Mouse (Mus musculus): ENCODE data around the gene Gsg1l. TPM values are rescaled to one million over a fixed set of nuclear protein-coding genes. Genes with fewer than 3 reads are reported as not detected.

Gene Gsg1l
- polyA plus RNA-seq, 1 experiment: not detected

GRCm38 (mm10) chr7:125871404-125872201 lies 210.6 kb downstream of the Gsg1l start:
- H3K4me3 ChIP-seq (replicated peaks; ENCODE audit: control insufficient read depth, low read depth, low read length): no peak overlapping the region
- TF ChIP-seq CTCF (IDR thresholded peaks at IDR 0.05; ENCODE audit: control insufficient read depth, insufficient read depth, low read length) (no peak), POLR2A (IDR thresholded peaks at IDR 0.05; ENCODE audit: borderline replicate concordance, control insufficient read depth, low read depth, low read length) (no peak)
- WGBS: 71% methylated on average over 12 of the region's 12 CpGs
- H3K27ac ChIP-seq (ENCODE audit: control insufficient read depth, insufficient read depth, low read depth, low read length, poor library complexity): no peak overlapping the region
- no peaks in the 10 kb centered on the region for H3K4me1 ChIP-seq (ENCODE audit: control insufficient read depth, insufficient read depth, low read length)

DNA sequence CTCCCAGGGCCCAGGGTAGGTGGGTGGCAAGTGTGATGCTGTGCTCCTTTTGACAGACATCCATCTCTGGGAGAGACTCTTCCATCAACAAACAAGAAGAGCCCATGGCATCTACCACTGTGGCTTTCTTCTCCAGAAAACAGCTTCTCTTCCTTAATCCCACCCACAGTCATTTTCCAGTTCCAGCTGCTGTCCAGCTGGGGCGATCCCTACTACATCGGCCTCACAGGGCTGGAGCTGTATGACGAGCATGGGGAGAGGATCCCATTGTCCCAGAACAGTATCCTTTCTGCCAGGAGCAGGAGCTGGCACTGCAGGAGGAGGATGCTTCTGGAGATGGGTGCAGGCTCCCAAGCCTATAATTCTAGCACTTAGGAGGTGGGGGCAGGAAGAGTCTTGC lies 213.6 kb downstream of the Gsg1l start:
- Histone ChIP-seq H3K4me3 (replicated peaks; ENCODE audit: control insufficient read depth, low read depth, low read length) (no peak overlapping the region), H3K27ac (ENCODE audit: control insufficient read depth, insufficient read depth, low read depth, low read length, poor library complexity) (no peak overlapping the region), H3K4me1 (ENCODE audit: control insufficient read depth, insufficient read depth, low read length) (no peaks in the 10 kb centered on the region)
- TF ChIP-seq CTCF (IDR thresholded peaks at IDR 0.05; ENCODE audit: control insufficient read depth, insufficient read depth, low read length): no peak
- TF ChIP-seq POLR2A (IDR thresholded peaks at IDR 0.05; ENCODE audit: borderline replicate concordance, control insufficient read depth, low read depth, low read length): no peak
- 89% methylated on average over 3 of the region's 3 CpGs for WGBS

DNA sequence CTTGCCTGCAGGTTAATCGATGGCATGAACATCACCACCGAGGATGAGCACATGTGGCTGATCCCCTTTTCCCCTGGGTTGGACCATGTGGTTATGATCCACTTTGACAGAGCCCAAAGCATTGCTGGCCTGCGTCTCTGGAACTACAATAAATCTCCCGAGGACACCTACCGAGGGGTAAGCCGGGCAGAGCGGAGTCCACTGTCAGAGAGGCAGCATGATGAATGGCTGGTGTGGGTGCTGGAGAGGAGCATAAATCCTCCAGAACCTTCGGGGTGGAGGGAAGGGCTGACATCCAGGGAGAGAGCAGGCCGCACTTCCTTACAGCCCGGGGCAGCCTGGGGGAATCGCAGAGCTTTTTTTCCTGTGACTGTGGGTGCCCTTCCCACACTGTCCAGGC lies 217.0 kb downstream of the Gsg1l start:
- H3K27ac ChIP-seq (ENCODE audit: control insufficient read depth, insufficient read depth, low read depth, low read length, poor library complexity): no peak overlapping the region
- TF ChIP-seq POLR2A (IDR thresholded peaks at IDR 0.05; ENCODE audit: borderline replicate concordance, control insufficient read depth, low read depth, low read length) (no peak), CTCF (IDR thresholded peaks at IDR 0.05; ENCODE audit: control insufficient read depth, insufficient read depth, low read length) (no peak)
- H3K4me1 ChIP-seq (ENCODE audit: control insufficient read depth, insufficient read depth, low read length): no peaks in the 10 kb centered on the region
- 84% methylated on average over 11 of the region's 11 CpGs for WGBS
- H3K4me3 ChIP-seq (replicated peaks; ENCODE audit: control insufficient read depth, low read depth, low read length): no peak overlapping the region

DNA sequence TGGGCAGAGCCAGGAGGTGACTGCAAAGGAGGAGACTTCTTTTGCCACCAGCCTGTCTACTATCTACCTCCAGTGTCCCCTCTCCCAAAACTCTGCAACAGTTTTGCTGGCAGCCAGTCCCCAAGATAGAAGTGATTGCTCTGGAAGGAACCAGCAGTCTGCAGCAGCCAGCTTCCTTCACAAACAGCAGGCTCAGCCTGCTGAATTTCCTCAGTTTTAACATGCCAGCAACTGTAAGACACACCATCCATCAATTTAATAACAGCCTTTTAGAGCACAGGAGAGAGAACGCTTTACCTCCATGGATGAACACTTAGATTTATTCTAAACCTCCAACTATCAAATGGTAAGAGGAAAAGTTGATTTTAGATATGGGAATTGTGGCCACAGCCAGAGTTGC lies 218.2 kb downstream of the Gsg1l start:
- H3K27ac ChIP-seq (ENCODE audit: control insufficient read depth, insufficient read depth, low read depth, low read length, poor library complexity): no peak overlapping the region
- H3K4me1 ChIP-seq (ENCODE audit: control insufficient read depth, insufficient read depth, low read length): no peaks in the 10 kb centered on the region
- no peak overlapping the region for H3K4me3 ChIP-seq (replicated peaks; ENCODE audit: control insufficient read depth, low read depth, low read length)
- 82% methylated on average over 1 of the region's 1 CpGs for WGBS
- TF ChIP-seq CTCF (IDR thresholded peaks at IDR 0.05; ENCODE audit: control insufficient read depth, insufficient read depth, low read length) (no peak), POLR2A (IDR thresholded peaks at IDR 0.05; ENCODE audit: borderline replicate concordance, control insufficient read depth, low read depth, low read length) (no peak)

- TF ChIP-seq POLR2A (IDR thresholded peaks at IDR 0.05; ENCODE audit: borderline replicate concordance, control insufficient read depth, low read depth, low read length): no peak
- TF ChIP-seq CTCF (IDR thresholded peaks at IDR 0.05; ENCODE audit: control insufficient read depth, insufficient read depth, low read length): no peak
- WGBS: 92% methylated on average over 9 of the region's 9 CpGs
- Histone ChIP-seq H3K4me1 (ENCODE audit: control insufficient read depth, insufficient read depth, low read length) (no peaks in the 10 kb centered on the region), H3K27ac (ENCODE audit: control insufficient read depth, insufficient read depth, low read depth, low read length, poor library complexity) (no peak overlapping the region), H3K4me3 (replicated peaks; ENCODE audit: control insufficient read depth, low read depth, low read length) (no peak overlapping the region)
Observed at GRCm38 (mm10) chr7:125860421-125860820, 221.8 kb downstream of the Gsg1l start.

GRCm38 (mm10) chr7:125859564-125859963 lies 222.6 kb downstream of the Gsg1l start:
- Histone ChIP-seq H3K4me3 (replicated peaks; ENCODE audit: control insufficient read depth, low read depth, low read length) (no peak overlapping the region), H3K27ac (ENCODE audit: control insufficient read depth, insufficient read depth, low read depth, low read length, poor library complexity) (no peak overlapping the region), H3K4me1 (ENCODE audit: control insufficient read depth, insufficient read depth, low read length) (no peaks in the 10 kb centered on the region)
- WGBS: 75% methylated on average over 3 of the region's 3 CpGs
- TF ChIP-seq POLR2A (IDR thresholded peaks at IDR 0.05; ENCODE audit: borderline replicate concordance, control insufficient read depth, low read depth, low read length) (no peak), CTCF (IDR thresholded peaks at IDR 0.05; ENCODE audit: control insufficient read depth, insufficient read depth, low read length) (no peak)

DNA sequence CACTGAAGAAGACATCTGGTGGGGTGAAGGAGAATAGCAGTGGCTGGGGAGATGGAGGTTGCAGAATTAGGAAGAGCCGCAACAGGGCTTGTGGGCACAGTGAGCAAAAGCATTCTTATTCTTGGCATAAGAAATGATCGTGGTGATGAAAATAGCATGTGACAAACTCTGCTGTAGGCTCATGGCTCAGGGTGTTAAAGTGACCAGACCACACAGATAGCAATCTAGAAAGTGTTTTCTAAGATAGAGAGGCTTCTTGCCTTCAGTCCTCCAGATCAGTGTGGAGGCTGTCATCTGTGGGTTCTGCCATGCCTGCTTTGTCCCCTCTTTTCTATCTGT lies 234.7 kb downstream of the Gsg1l start:
- WGBS: 77% methylated on average over 2 of the region's 2 CpGs
- Histone ChIP-seq H3K4me3 (replicated peaks; ENCODE audit: control insufficient read depth, low read depth, low read length) (no peak overlapping the region), H3K27ac (ENCODE audit: control insufficient read depth, insufficient read depth, low read depth, low read length, poor library complexity) (no peak overlapping the region), H3K4me1 (ENCODE audit: control insufficient read depth, insufficient read depth, low read length) (no peaks in the 10 kb centered on the region)
- TF ChIP-seq CTCF (IDR thresholded peaks at IDR 0.05; ENCODE audit: control insufficient read depth, insufficient read depth, low read length): no peak
- no peak for TF ChIP-seq POLR2A (IDR thresholded peaks at IDR 0.05; ENCODE audit: borderline replicate concordance, control insufficient read depth, low read depth, low read length)

DNA sequence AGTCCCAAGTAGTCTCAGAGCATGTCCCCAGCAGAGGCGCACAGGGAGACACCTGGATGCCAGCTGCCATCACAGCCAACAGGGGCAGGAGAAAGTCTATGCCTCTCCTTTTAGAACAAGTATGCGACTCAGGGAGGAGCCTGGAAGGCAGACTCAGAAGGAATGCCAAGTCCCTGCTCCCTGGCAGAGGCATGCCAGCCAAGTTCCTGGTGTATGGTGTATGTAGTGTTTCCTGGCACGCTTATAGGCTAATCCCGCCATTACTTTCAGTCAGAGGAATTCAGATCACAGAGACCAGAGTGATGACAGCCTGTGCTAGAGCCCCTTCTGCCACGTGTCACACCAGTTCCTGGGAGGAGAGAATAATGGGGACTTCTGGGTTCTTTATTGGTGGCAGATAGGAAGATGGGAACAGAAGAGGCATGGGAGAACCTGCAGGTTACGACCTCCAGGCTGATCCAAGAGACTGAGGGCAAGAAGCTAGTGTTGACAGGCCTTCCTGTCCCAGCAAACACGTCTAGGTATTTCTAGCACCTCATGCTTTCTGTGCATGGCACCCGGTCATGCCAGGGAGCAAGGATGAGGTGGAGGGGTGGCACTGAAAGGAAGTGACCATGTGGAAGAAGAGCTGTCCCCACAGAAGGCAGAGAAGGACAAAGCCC lies 235.2 kb downstream of the Gsg1l start:
- TF ChIP-seq CTCF (IDR thresholded peaks at IDR 0.05; ENCODE audit: control insufficient read depth, insufficient read depth, low read length): no peak
- Histone ChIP-seq H3K27ac (ENCODE audit: control insufficient read depth, insufficient read depth, low read depth, low read length, poor library complexity) (no peak overlapping the region), H3K4me1 (ENCODE audit: control insufficient read depth, insufficient read depth, low read length) (no peaks in the 10 kb centered on the region), H3K4me3 (replicated peaks; ENCODE audit: control insufficient read depth, low read depth, low read length) (no peak overlapping the region)
- 72% methylated on average over 8 of the region's 8 CpGs for WGBS
